In genomic region chr12:27780801-27781200, GRCm38 (mm10) we compare ENCODE assay signal across 20 mouse cellular contexts.
"Had no signal": no experiment of that assay in that cellular context is flagged by ENCODE, and none has a peak within 500 bp of the region (broad histone marks: within the 10 kb centered on the region; RNA-seq: fewer than 3 reads in every experiment).

No protein-coding gene starts in this region.

- DNase-seq: kidney, adult 2 months; kidney, postnatal 25 days; layer of hippocampus, adult 9-11 months; lung, adult 2 months; lung, postnatal 14 days; retina, postnatal 1 day; right cerebral cortex, postnatal 25 days; spleen, adult 18-20 months; thymus, postnatal 36 days had no signal

- H3K36me3 ChIP-seq: limb, embryonic 12.5 days; limb, embryonic 15.5 days; liver, embryonic 12.5 days; liver, embryonic 15.5 days; midbrain, embryonic 13.5 days; neural tube, embryonic 13.5 days; stomach, embryonic 15.5 days had no signal

- H3K27me3 ChIP-seq: limb, embryonic 12.5 days; limb, embryonic 15.5 days; liver, embryonic 12.5 days; liver, embryonic 15.5 days; midbrain, embryonic 13.5 days; neural tube, embryonic 13.5 days; stomach, embryonic 15.5 days had no signal

- H3K9me3 ChIP-seq: limb, embryonic 12.5 days; limb, embryonic 15.5 days; liver, embryonic 12.5 days; liver, embryonic 15.5 days; midbrain, embryonic 13.5 days; neural tube, embryonic 13.5 days; stomach, embryonic 15.5 days had no signal

- H3K4me3 ChIP-seq: layer of hippocampus, adult 2 months; limb, embryonic 12.5 days; limb, embryonic 15.5 days; liver, embryonic 12.5 days; liver, embryonic 15.5 days; midbrain, embryonic 13.5 days; myocyte; neural tube, embryonic 13.5 days; stomach, embryonic 15.5 days had no signal

- H3K4me1 ChIP-seq: limb, embryonic 12.5 days; limb, embryonic 15.5 days; liver, embryonic 12.5 days; liver, embryonic 15.5 days; midbrain, embryonic 13.5 days; neural tube, embryonic 13.5 days; stomach, embryonic 15.5 days had no signal

- H3K27ac ChIP-seq: kidney, postnatal 0 days; layer of hippocampus, adult 2 months; limb, embryonic 12.5 days; limb, embryonic 15.5 days; liver, embryonic 12.5 days; liver, embryonic 15.5 days; macrophage; midbrain, embryonic 13.5 days; neural tube, embryonic 13.5 days; stomach, embryonic 15.5 days had no signal
